Mouse (Mus musculus) E14TG2a.4 (cell line): ENCODE data around the gene Nfib.

Source experiments
- CTCF ChIP-seq: conservative IDR thresholded peaks from 2 replicates; pipeline ENCODE4 v1.5.1; 2014; ENCODE audit warnings: low read length
- NANOG ChIP-seq: IDR thresholded peaks from 2 replicates; pipeline ENCODE4 v1.6.1; 2014; ENCODE audit warnings: borderline replicate concordance, low read length, mixed read lengths
- POU5F1 ChIP-seq: IDR thresholded peaks from 2 replicates; pipeline ENCODE4 v1.6.1; 2014; ENCODE audit warnings: low read length, borderline replicate concordance

DNA sequence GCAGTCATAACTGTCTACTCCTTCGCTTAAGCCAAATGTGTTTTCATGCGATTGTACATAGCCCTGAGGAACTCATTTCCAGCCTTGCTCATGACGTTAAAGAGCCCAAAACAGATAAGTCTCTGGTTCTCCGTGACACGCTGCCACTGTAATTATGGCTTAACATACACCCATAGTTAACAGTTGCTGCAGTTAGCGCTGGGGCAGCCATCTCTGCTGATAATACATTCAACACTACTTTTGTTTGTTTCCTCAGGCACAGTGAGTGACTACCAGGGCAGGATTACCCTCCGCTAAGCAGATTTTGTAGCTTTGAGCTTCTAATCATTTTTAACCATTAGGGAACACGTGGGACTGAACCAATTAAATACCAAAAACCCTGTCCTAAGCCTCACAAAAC, 17.5 kb upstream of the Nfib start:
- TF ChIP-seq CTCF, result no peak
- no peak for TF ChIP-seq POU5F1
- no peak for TF ChIP-seq NANOG
